Mouse (Mus musculus) liver, embryonic 15.5 days (tissue): Measurements from ENCODE around the gene Klhl36. TPM values are rescaled to one million over a fixed set of nuclear protein-coding genes. Genes with fewer than 3 reads are reported as not detected.
"Not testable (repeated sequence)": the region's sequence is repeated elsewhere in the genome, so short reads cannot be mapped to it uniquely, and the experiment has no call there.

ENCODE experiments used
- ATAC-seq: fragments of 200-750 bp; cut with Nextera tagmentation; 2 replicates; pipeline ENCODE4 v1.8.0; 2017; ENCODE audit warnings: moderate number of reproducible peaks, mild to moderate bottlenecking, moderate library complexity; ENCODE audit not compliant: insufficient read depth
- H3K27ac ChIP-seq: fragments of 300-500 bp; sonication (generic); replicated peaks from 2 replicates; pipeline ENCODE4 v1.5.1; 2015; ENCODE audit warnings: mild to moderate bottlenecking, inconsistent platforms
- H3K27me3 ChIP-seq: fragments of 300-500 bp; sonication (generic); 2 replicates; pipeline ENCODE4 v1.6.1; 2015; ENCODE audit warnings: mild to moderate bottlenecking, inconsistent platforms
- H3K36me3 ChIP-seq: fragments of 300-500 bp; sonication (generic); replicated peaks from 2 replicates; pipeline ENCODE4 v1.6.1; 2015; ENCODE audit warnings: moderate library complexity, mild to moderate bottlenecking, inconsistent platforms
- H3K4me1 ChIP-seq: fragments of 300-500 bp; sonication (generic); replicated peaks from 2 replicates; pipeline ENCODE4 v1.6.1; 2015; ENCODE audit warnings: inconsistent platforms
- H3K4me2 ChIP-seq: fragments of 300-500 bp; sonication (generic); 2 replicates; pipeline ENCODE4 v1.6.1; 2015; ENCODE audit warnings: moderate library complexity, mild to moderate bottlenecking, inconsistent platforms
- H3K4me3 ChIP-seq: fragments of 300-500 bp; sonication (generic); replicated peaks from 2 replicates; pipeline ENCODE4 v1.5.1; 2015; ENCODE audit warnings: mild to moderate bottlenecking, inconsistent platforms
- H3K9ac ChIP-seq: fragments of 300-500 bp; sonication (generic); 2 replicates; pipeline ENCODE4 v1.6.1; 2015; ENCODE audit warnings: moderate library complexity, mild to moderate bottlenecking, inconsistent platforms
- H3K9me3 ChIP-seq: fragments of 300-500 bp; sonication (generic); replicated peaks from 2 replicates; pipeline ENCODE4 v1.6.1; 2016; ENCODE audit warnings: inconsistent platforms
- WGBS: fragments of 180-500 bp; shearing (Covaris S2); methylation state at CpG from one replicate; pipeline ENCODE4 v1.1.7; 2015; ENCODE audit warnings: mixed read lengths; ENCODE audit not compliant: insufficient replicate concordance; 5-methylcytosine and 5-hydroxymethylcytosine counted together
- polyA plus RNA-seq: library from polyadenylated mRNA; unstranded; fragments of >200 nt; fragmentation: Nextera tagmentation; extraction: Ambion mirVana; gene quantifications from 2 replicates; pipeline ENCODE4 v1.2.1, GENCODE M21; 2015

Gene Klhl36
- polyA plus RNA-seq, 1 experiment from 2014 or later: 3.9 TPM

GRCm38 (mm10) chr8:119845741-119846140, 16.3 kb upstream of the Klhl36 start:
- H3K4me3 ChIP-seq, H3K36me3 ChIP-seq, H3K4me2 ChIP-seq, H3K27ac ChIP-seq, H3K9ac ChIP-seq, ATAC-seq, H3K9me3 ChIP-seq: not testable (repeated sequence)
- Histone ChIP-seq H3K4me1 (peaks cover 11% of the 10 kb centered on the region), H3K27me3 (peaks cover 20% of the 10 kb centered on the region)
- WGBS: 65% methylated on average over 7 of the region's 7 CpGs

GRCm38 (mm10) chr8:119847232-119847922, 14.7 kb upstream of the Klhl36 start:
- H3K9ac ChIP-seq: no peak overlapping the region
- H3K4me2 ChIP-seq: no peak overlapping the region
- 56% methylated on average over 16 of the region's 16 CpGs for WGBS
- H3K36me3 ChIP-seq: no peaks in the 10 kb centered on the region
- H3K9me3 ChIP-seq: no peaks in the 10 kb centered on the region
- no peak overlapping the region for H3K4me3 ChIP-seq
- H3K27me3 ChIP-seq: peaks cover 20% of the 10 kb centered on the region
- H3K4me1 ChIP-seq: no peaks in the 10 kb centered on the region
- ATAC-seq: no peak
- no peak overlapping the region for H3K27ac ChIP-seq

GRCm38 (mm10) chr8:119853521-119853920, 8.5 kb upstream of the Klhl36 start:
- 46% methylated on average over 8 of the region's 8 CpGs for WGBS

GRCm38 (mm10) chr8:119854035-119854434, 8.0 kb upstream of the Klhl36 start:
- Histone ChIP-seq H3K4me2 (no peak overlapping the region), H3K27ac (no peak overlapping the region), H3K9me3 (no peaks in the 10 kb centered on the region), H3K4me1 (peaks cover 5% of the 10 kb centered on the region; the same call in 1 of the 2 replicates), H3K36me3 (no peaks in the 10 kb centered on the region), H3K27me3 (no peaks in the 10 kb centered on the region), H3K4me3 (no peak overlapping the region), H3K9ac (no peak overlapping the region)
- 55% methylated on average over 5 of the region's 5 CpGs for WGBS
- ATAC-seq: no peak

More at GRCm38 (mm10) chr8:119853521-119853920, 8.5 kb upstream of the Klhl36 start:
- H3K36me3 ChIP-seq: no peaks in the 10 kb centered on the region
- H3K4me3 ChIP-seq: no peak overlapping the region
- H3K9me3 ChIP-seq: no peaks in the 10 kb centered on the region
- no peak overlapping the region for H3K27ac ChIP-seq
- no peak for ATAC-seq
- H3K9ac ChIP-seq: no peak overlapping the region
- no peaks in the 10 kb centered on the region for H3K27me3 ChIP-seq
- peaks cover 5% of the 10 kb centered on the region; the same call in 1 of the 2 replicates for H3K4me1 ChIP-seq
- no peak overlapping the region for H3K4me2 ChIP-seq

- ATAC-seq: no peak
- no peak overlapping the region for H3K4me3 ChIP-seq
- peaks cover 5% of the 10 kb centered on the region; the same call in 1 of the 2 replicates for H3K27me3 ChIP-seq
- WGBS: 55% methylated on average over 5 of the region's 5 CpGs
- H3K36me3 ChIP-seq: no peaks in the 10 kb centered on the region
- no peaks in the 10 kb centered on the region for H3K9me3 ChIP-seq
- H3K4me2 ChIP-seq: no peak overlapping the region
- H3K4me1 ChIP-seq: peaks cover 5% of the 10 kb centered on the region; the same call in 1 of the 2 replicates
- no peak overlapping the region for H3K9ac ChIP-seq
- no peak overlapping the region for H3K27ac ChIP-seq
Observed at GRCm38 (mm10) chr8:119855656-119856055, 6.4 kb upstream of the Klhl36 start.

- Histone ChIP-seq H3K4me1 (peaks cover 18% of the 10 kb centered on the region), H3K27ac (no peak overlapping the region), H3K36me3 (no peaks in the 10 kb centered on the region), H3K9me3 (no peaks in the 10 kb centered on the region), H3K9ac (no peak overlapping the region), H3K4me3 (no peak overlapping the region), H3K27me3 (peaks cover 6% of the 10 kb centered on the region; the same call in 1 of the 2 replicates), H3K4me2 (no peak overlapping the region)
- ATAC-seq: no peak
- 26% methylated on average over 6 of the region's 6 CpGs for WGBS
Observed at GRCm38 (mm10) chr8:119857767-119858166, 4.3 kb upstream of the Klhl36 start.

GRCm38 (mm10) chr8:119862390-119862734, 296 bp downstream of the Klhl36 start:
- Histone ChIP-seq H3K27ac (peak overlapping the region; percentile 65), H3K4me2 (peak overlapping the region; percentile 92), H3K27me3 (peaks cover 12% of the 10 kb centered on the region; the same call in 1 of the 2 replicates), H3K36me3 (no peaks in the 10 kb centered on the region), H3K4me3 (peak overlapping the region; percentile 71), H3K9ac (peak overlapping the region; percentile 72), H3K9me3 (no peaks in the 10 kb centered on the region), H3K4me1 (peaks cover 22% of the 10 kb centered on the region)
- ATAC-seq: no peak
- WGBS: under 1% methylated on average over 19 of the region's 19 CpGs

- 15% methylated on average over 6 of the region's 6 CpGs for WGBS
- Histone ChIP-seq H3K4me3 (peak overlapping the region; percentile 71), H3K9ac (peak overlapping the region; percentile 72), H3K4me1 (peaks cover 22% of the 10 kb centered on the region), H3K9me3 (no peaks in the 10 kb centered on the region), H3K27me3 (peaks cover 12% of the 10 kb centered on the region; the same call in 1 of the 2 replicates), H3K36me3 (no peaks in the 10 kb centered on the region), H3K4me2 (peak overlapping the region; percentile 92), H3K27ac (peak overlapping the region; percentile 65; the same call in 1 of the 2 replicates)
- ATAC-seq: no peak
Observed at GRCm38 (mm10) chr8:119862749-119863148, 683 bp downstream of the Klhl36 start.

- peaks cover 26% of the 10 kb centered on the region for H3K36me3 ChIP-seq
Observed at GRCm38 (mm10) chr8:119869616-119870015, 7.5 kb downstream of the Klhl36 start.

GRCm38 (mm10) chr8:119873181-119873580, 11.1 kb downstream of the Klhl36 start:
- 81% methylated on average over 1 of the region's 1 CpGs for WGBS
- H3K4me2 ChIP-seq: no peak overlapping the region
- 0 out of 2 replicates have a peak, but pooled peaks cover 10% of the 10 kb centered on the region for H3K9me3 ChIP-seq
- H3K27ac ChIP-seq: no peak overlapping the region
- no peaks in the 10 kb centered on the region for H3K27me3 ChIP-seq
- ATAC-seq: peak; percentile 69
- peaks cover 26% of the 10 kb centered on the region for H3K36me3 ChIP-seq
- no peak overlapping the region for H3K4me3 ChIP-seq
- no peak overlapping the region for H3K9ac ChIP-seq
- H3K4me1 ChIP-seq: peaks cover 10% of the 10 kb centered on the region

More at GRCm38 (mm10) chr8:119869616-119870015, 7.5 kb downstream of the Klhl36 start:
- H3K27ac ChIP-seq: no peak overlapping the region
- H3K4me1 ChIP-seq: peaks cover 10% of the 10 kb centered on the region
- 80% methylated on average over 20 of the region's 20 CpGs for WGBS
- no peaks in the 10 kb centered on the region; the same call in 1 of the 2 replicates for H3K27me3 ChIP-seq
- no peak overlapping the region for H3K9ac ChIP-seq
- ATAC-seq: no peak
- 0 out of 2 replicates have a peak, but pooled peaks cover 10% of the 10 kb centered on the region for H3K9me3 ChIP-seq
- no peak overlapping the region for H3K4me2 ChIP-seq
- H3K4me3 ChIP-seq: no peak overlapping the region

GRCm38 (mm10) chr8:119881301-119881700, 19.2 kb downstream of the Klhl36 start:
- Histone ChIP-seq H3K27me3 (no peaks in the 10 kb centered on the region; the same call in 1 of the 2 replicates), H3K9me3 (no peaks in the 10 kb centered on the region), H3K27ac (no peak overlapping the region), H3K4me3 (no peak overlapping the region), H3K36me3 (no peaks in the 10 kb centered on the region), H3K4me2 (no peak overlapping the region), H3K4me1 (peaks cover 10% of the 10 kb centered on the region), H3K9ac (no peak overlapping the region)
- no peak for ATAC-seq
- WGBS: 58% methylated on average over 6 of the region's 6 CpGs
